Mouse (Mus musculus): ENCODE data around the gene Cnih2. TPM values are rescaled to one million over a fixed set of nuclear protein-coding genes. Genes with fewer than 3 reads are reported as not detected.

Cnih2 gene
- polyA plus RNA-seq, 1 experiment: not detected

DNA sequence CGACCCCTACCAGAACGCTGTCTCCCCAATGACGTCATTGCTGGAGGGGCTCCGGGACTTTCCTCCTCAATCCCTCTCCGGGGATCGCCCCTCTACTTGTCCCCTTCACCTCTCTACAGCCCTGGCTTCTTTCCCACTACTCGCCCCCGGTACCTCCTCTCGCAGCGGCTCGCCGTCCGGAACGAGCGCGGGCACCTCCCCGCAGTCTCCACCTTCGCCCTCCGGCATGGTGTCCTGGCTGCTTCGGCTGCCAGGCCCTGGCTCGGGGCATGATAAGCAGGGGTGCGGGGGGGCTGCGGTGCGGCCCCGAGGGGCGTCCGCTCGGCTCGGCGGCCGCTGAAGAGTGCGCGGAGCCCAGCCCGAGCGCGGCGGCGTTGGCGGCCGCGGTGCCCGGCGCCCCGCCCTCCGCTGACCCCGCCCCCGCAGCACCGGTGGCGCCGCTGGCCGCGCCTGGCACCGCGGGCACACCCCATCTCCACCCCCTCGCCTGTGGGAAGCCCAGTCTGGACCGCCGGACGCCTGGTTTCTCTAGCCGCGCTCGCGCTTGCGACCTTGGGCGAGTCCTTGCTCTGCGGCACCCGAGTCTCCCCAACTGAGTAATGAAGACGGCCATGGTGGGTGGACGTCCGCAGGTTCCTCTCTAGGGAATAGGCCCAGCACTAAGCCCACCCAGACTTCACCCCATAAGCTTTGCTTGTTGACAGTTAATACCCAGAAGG is 13.0 kb downstream of the Cnih2 start, which contains the start of gene Tmem151a:
Gene Tmem151a, minus strand, starts transcription at position 387 of the 719 bp plus-strand sequence.
- under 1% methylated on average over 69 of the region's 69 CpGs for WGBS
- Histone ChIP-seq H3K4me1 (ENCODE audit: control insufficient read depth, insufficient read depth, low read length) (peaks cover 29% of the 10 kb centered on the region), H3K4me3 (ENCODE audit: insufficient read depth, low read depth, low read length) (peak within 1 kb of the TSS; percentile 70), H3K27ac (ENCODE audit: insufficient read depth, low read depth, low read length) (peak within 1 kb of the TSS; percentile 94)
- no peak for TF ChIP-seq CTCF (IDR thresholded peaks at IDR 0.05; ENCODE audit: insufficient read depth, low read depth, low read length)
- peak; percentile 78; the same call in 1 of the 2 replicates for TF ChIP-seq POLR2A (IDR thresholded peaks at IDR 0.05; ENCODE audit: insufficient read depth, low read depth, low read length)

- 1% methylated on average over 15 of the region's 15 CpGs for WGBS
- no peak for TF ChIP-seq CTCF (IDR thresholded peaks at IDR 0.05; ENCODE audit: insufficient read depth, low read depth, low read length)
- TF ChIP-seq POLR2A (IDR thresholded peaks at IDR 0.05; ENCODE audit: insufficient read depth, low read depth, low read length): no peak
- Histone ChIP-seq H3K27ac (ENCODE audit: insufficient read depth, low read depth, low read length) (peak overlapping the region; percentile 81), H3K4me3 (ENCODE audit: insufficient read depth, low read depth, low read length) (peak overlapping the region; percentile 70), H3K4me1 (ENCODE audit: control insufficient read depth, insufficient read depth, low read length) (peaks cover 29% of the 10 kb centered on the region)
Measured at GRCm38 (mm10) chr19:5084834-5085144, 13.5 kb downstream of the Cnih2 start.

DNA sequence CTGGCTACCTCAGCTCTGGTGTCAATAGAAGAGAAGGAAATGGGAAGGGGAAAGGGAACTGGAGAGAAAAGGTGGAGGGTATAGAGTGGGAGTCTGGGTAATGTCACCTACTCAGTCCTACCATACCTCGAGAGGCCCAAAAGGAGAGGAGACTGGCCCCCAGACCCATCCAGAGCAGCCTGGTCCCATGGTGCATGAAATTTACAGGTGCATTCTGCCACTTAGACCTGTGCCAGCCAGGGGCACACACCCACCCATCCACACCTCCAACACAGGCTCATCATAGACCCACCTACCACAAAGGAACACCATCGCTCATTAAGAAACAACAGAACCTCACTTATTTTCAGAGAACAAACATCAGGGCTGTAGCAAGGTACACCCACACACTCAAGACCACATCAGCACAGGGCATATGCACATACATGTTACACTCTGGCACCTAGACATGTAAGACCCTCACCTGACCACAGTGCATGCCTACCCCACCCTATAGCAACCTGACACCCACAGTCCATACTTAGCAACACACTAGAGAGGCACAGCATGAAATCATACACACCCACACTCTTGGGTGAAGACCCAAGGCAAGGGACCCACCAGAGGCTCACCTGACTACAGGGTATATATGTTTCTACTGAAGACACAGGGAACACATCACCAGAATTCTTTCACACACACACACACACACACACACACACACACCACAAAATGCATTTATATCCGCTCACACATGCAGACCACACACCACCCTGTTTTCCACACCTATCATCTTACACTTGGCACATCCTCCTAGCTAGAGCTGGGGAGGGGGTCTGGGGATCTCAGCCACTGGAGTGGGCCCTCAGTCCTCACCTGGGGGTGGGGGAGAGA is 14.1 kb downstream of the Cnih2 start:
- H3K27ac ChIP-seq (ENCODE audit: insufficient read depth, low read depth, low read length): peak overlapping the region; percentile 81
- peak overlapping the region; percentile 70 for H3K4me3 ChIP-seq (ENCODE audit: insufficient read depth, low read depth, low read length)
- TF ChIP-seq POLR2A (IDR thresholded peaks at IDR 0.05; ENCODE audit: insufficient read depth, low read depth, low read length) (no peak), CTCF (IDR thresholded peaks at IDR 0.05; ENCODE audit: insufficient read depth, low read depth, low read length) (no peak)
- peaks cover 26% of the 10 kb centered on the region for H3K4me1 ChIP-seq (ENCODE audit: control insufficient read depth, insufficient read depth, low read length)
- 32% methylated on average over 3 of the region's 3 CpGs for WGBS

DNA sequence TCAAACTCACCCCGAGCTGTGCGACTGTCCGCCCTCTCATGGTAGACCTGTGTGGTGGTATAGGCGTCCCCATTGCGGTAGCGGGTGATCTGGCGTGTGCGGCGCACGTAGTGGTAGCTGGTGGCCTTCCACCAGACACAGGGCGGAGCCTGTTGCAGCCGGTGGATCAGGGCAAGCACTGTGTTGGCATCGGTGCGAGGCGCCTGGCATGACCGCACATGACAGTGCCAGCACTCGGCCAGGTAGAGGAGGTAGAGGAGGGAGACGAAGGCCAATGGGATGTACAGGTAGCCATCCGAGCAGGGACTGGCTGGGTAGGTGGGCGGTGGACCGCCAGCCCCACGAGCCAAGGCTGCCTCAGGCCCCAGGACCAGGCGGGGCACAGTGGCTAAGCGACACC is 15.7 kb downstream of the Cnih2 start:
- WGBS: 83% methylated on average over 24 of the region's 24 CpGs
- Histone ChIP-seq H3K4me3 (ENCODE audit: insufficient read depth, low read depth, low read length) (no peak overlapping the region), H3K4me1 (ENCODE audit: control insufficient read depth, insufficient read depth, low read length) (peaks cover 21% of the 10 kb centered on the region), H3K27ac (ENCODE audit: insufficient read depth, low read depth, low read length) (no peak overlapping the region)
- TF ChIP-seq POLR2A (IDR thresholded peaks at IDR 0.05; ENCODE audit: insufficient read depth, low read depth, low read length): no peak
- TF ChIP-seq CTCF (IDR thresholded peaks at IDR 0.05; ENCODE audit: insufficient read depth, low read depth, low read length): no peak

DNA sequence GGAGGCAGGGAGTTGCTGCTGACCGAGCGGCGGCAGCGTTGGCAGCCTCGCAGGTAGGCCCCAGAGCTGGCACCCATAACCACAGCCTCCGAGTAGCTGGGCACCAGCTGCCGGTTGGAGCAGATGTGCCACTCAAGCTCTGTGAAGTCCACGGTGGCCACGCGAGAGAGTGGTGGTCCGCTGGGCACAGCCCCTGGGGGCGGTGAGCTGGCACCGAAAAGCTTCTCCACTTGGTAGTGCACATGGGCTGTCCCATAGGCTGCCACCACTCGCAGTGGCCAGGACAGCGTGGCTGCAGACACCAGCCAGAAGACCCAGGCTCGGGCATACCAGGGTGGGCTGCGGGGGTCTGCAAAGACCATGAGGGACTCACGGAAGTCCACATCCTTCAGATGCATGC is 16.3 kb downstream of the Cnih2 start:
- Histone ChIP-seq H3K4me3 (ENCODE audit: insufficient read depth, low read depth, low read length) (no peak overlapping the region), H3K27ac (ENCODE audit: insufficient read depth, low read depth, low read length) (no peak overlapping the region), H3K4me1 (ENCODE audit: control insufficient read depth, insufficient read depth, low read length) (peaks cover 16% of the 10 kb centered on the region)
- 66% methylated on average over 18 of the region's 18 CpGs for WGBS
- TF ChIP-seq POLR2A (IDR thresholded peaks at IDR 0.05; ENCODE audit: insufficient read depth, low read depth, low read length): no peak
- TF ChIP-seq CTCF (IDR thresholded peaks at IDR 0.05; ENCODE audit: insufficient read depth, low read depth, low read length): no peak

DNA sequence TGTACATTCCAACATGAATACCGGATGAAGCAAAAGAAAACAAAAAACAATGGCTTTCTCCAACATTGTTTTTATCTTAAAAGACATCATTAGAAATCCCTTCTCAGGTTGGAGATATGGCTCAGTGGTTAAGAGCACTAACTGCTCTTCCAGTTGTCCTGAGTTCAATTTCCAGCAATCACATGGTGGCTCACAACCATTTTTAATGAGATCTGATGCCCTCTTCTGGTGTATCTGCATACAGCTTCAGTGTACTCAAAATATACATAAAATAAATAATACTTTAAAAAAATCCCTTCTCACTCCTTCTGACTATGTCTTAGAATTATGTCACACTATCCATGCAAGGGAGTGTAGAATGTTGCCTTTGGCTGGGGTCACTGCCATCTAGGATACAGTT is 19.0 kb downstream of the Cnih2 start:
- H3K27ac ChIP-seq (ENCODE audit: insufficient read depth, low read depth, low read length): no peak overlapping the region
- TF ChIP-seq POLR2A (IDR thresholded peaks at IDR 0.05; ENCODE audit: insufficient read depth, low read depth, low read length): no peak
- no peak for TF ChIP-seq CTCF (IDR thresholded peaks at IDR 0.05; ENCODE audit: insufficient read depth, low read depth, low read length)
- WGBS: 88% methylated on average over 1 of the region's 1 CpGs

DNA sequence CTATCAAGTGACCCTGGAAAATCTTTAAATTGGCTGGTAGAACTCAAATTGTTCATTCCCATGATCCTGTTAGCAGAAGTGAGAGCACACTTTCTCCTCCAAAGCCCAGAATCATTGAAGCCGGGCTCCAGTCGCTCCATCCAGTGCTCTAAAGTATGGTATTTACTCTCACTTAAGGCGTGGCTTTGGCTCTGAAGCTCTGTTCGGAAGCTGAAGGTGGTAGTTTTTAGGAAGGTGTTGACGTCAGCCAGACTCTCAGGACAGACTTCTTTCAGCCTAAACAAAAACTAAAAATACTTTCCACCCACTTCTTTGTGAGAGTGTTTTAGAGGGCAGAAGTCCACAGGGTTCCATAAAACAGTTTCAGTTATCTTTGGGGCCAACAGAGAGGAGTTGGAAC is 24.8 kb downstream of the Cnih2 start:
- TF ChIP-seq CTCF (IDR thresholded peaks at IDR 0.05; ENCODE audit: insufficient read depth, low read depth, low read length) (no peak), POLR2A (IDR thresholded peaks at IDR 0.05; ENCODE audit: insufficient read depth, low read depth, low read length) (no peak)
- 25% methylated on average over 5 of the region's 5 CpGs for WGBS
- Histone ChIP-seq H3K4me1 (ENCODE audit: control insufficient read depth, insufficient read depth, low read length) (peaks cover 23% of the 10 kb centered on the region), H3K27ac (ENCODE audit: insufficient read depth, low read depth, low read length) (no peak overlapping the region), H3K4me3 (ENCODE audit: insufficient read depth, low read depth, low read length) (no peak overlapping the region)

More for the DNA sequence above, 19.0 kb downstream of the Cnih2 start:
- H3K4me3 ChIP-seq (ENCODE audit: insufficient read depth, low read depth, low read length): no peak overlapping the region
- peaks cover 16% of the 10 kb centered on the region for H3K4me1 ChIP-seq (ENCODE audit: control insufficient read depth, insufficient read depth, low read length)

DNA sequence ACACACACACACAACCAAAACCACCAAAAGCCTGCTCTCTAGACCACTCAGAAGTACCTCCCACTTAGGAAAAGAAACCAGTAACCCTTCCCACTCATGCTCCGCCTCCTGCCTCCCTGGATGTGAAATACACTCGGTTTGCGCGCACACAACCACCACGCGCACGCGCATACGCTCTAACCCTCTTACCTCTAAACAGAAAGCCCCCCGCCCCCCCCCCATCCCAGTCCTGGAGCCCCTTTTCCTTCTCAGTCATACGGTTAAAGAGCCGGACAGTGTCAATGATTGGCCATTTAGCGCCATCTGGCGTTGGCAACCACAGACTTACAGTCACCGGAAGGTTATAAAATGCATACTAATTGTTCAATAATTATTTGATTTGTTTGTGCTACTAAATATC is 25.3 kb downstream of the Cnih2 start:
- under 1% methylated on average over 15 of the region's 15 CpGs for WGBS
- TF ChIP-seq CTCF (IDR thresholded peaks at IDR 0.05; ENCODE audit: insufficient read depth, low read depth, low read length) (0 out of 2 replicates have a peak, but pooled peaks have one; percentile 19), POLR2A (IDR thresholded peaks at IDR 0.05; ENCODE audit: insufficient read depth, low read depth, low read length) (no peak)
- Histone ChIP-seq H3K4me1 (ENCODE audit: control insufficient read depth, insufficient read depth, low read length) (peaks cover 28% of the 10 kb centered on the region), H3K4me3 (ENCODE audit: insufficient read depth, low read depth, low read length) (peak overlapping the region; percentile 28; the same call in 1 of the 2 replicates), H3K27ac (ENCODE audit: insufficient read depth, low read depth, low read length) (no peak overlapping the region)
